Mouse (Mus musculus): Measurements from ENCODE around the gene Men1.

- TF ChIP-seq POLR2A (IDR thresholded peaks at IDR 0.05; ENCODE audit: insufficient read depth, low read depth, low read length), result no peak; the same call in 1 of the 2 replicates
- no peak for TF ChIP-seq CTCF (IDR thresholded peaks at IDR 0.05)
- TF ChIP-seq EP300 (IDR thresholded peaks at IDR 0.05; ENCODE audit: insufficient read depth, low read depth, low read length), result 0 out of 2 replicates have a peak, but pooled peaks have one; percentile 49
These were observed 50.2 kb downstream of the Men1 start for GRCm38 (mm10) chr19:6384954-6385353.

Measured in heart, adult 2 months (tissue).